Mouse (Mus musculus): ENCODE data around the gene Vmn1r239-ps.
"Not testable (repeated sequence)": the region's sequence is repeated elsewhere in the genome, so short reads cannot be mapped to it uniquely, and the experiment has no call there.

The Vmn1r239-ps gene

GRCm38 (mm10) chrX:147453610-147454009 lies at the start of gene Vmn1r239-ps:
Gene Vmn1r239-ps, minus strand, starts transcription at chrX:147453710.
- POLR2A ChIA-PET, CTCF ChIA-PET: not testable (repeated sequence)

GRCm38 (mm10) chrX:147489551-147489950 lies 36.0 kb upstream of the Vmn1r239-ps start:
- CTCF ChIA-PET: no interaction called here
- POLR2A ChIA-PET: no interaction called here

GRCm38 (mm10) chrX:147443386-147443785 lies 10.1 kb downstream of the Vmn1r239-ps start:
- POLR2A ChIA-PET: no interaction called here
- CTCF ChIA-PET: no interaction called here

GRCm38 (mm10) chrX:147435400-147435799 lies 18.1 kb downstream of the Vmn1r239-ps start:
- ChIA-PET POLR2A (no interaction called here), CTCF (no interaction called here)

GRCm38 (mm10) chrX:147429753-147430152 lies 23.8 kb downstream of the Vmn1r239-ps start:
- ChIA-PET CTCF (no interaction called here), POLR2A (no interaction called here)

GRCm38 (mm10) chrX:147429129-147429528 lies 24.4 kb downstream of the Vmn1r239-ps start, which contains the start of gene Il13ra2:
Gene Il13ra2, minus strand, starts transcription at chrX:147429192.
- CTCF ChIA-PET: no interaction called here
- POLR2A ChIA-PET: no interaction called here
